Mouse (Mus musculus): ENCODE results near the gene Taldo1. TPM values are rescaled to one million over a fixed set of nuclear protein-coding genes. Genes with fewer than 3 reads are reported as not detected.

Gene Taldo1
- total RNA-seq, 2 experiments from 2014 or later = 101 to 109 TPM

Other genes starting within 250 kb of the Taldo1 start
- gene Rnh1, start 219.3 kb upstream of the Taldo1 start, total RNA-seq (2021) = 10 to 100 TPM; 48.4 to 50.3 TPM
- gene Hras, start 198.2 kb upstream of the Taldo1 start, total RNA-seq (2021) = 100 to 1,000 TPM; 193 to 209 TPM
- gene Lrrc56, start 198.0 kb upstream of the Taldo1 start, total RNA-seq (2021) = 1 to 10 TPM; 2.2 to 2.4 TPM
- not detected for gene Lmntd2, start 178.1 kb upstream of the Taldo1 start, total RNA-seq (2021)
- 1 to 10 TPM in 1 of 2 experiments, under 1 TPM in 1; 0.62 to 1.2 TPM for gene Rassf7, start 176.3 kb upstream of the Taldo1 start, total RNA-seq (2021)
- 10 to 100 TPM; 23.2 to 24.4 TPM for gene Phrf1, start 163.4 kb upstream of the Taldo1 start, total RNA-seq (2021)
- 1 to 10 TPM in 1 of 2 experiments, under 1 TPM in 1; 0.82 to 1.1 TPM for gene Irf7, start 125.7 kb upstream of the Taldo1 start, total RNA-seq (2021)
- under 1 TPM; 0.44 to 0.59 TPM for gene Cdhr5, start 115.4 kb upstream of the Taldo1 start, total RNA-seq (2021)
- 1 to 10 TPM in 1 of 2 experiments, under 1 TPM in 1; 0.92 to 1.0 TPM for gene Sct, start 113.1 kb upstream of the Taldo1 start, total RNA-seq (2021)
- gene Drd4, start 100.2 kb upstream of the Taldo1 start, total RNA-seq (2021) = under 1 TPM; 0.31 to 0.33 TPM
- gene Deaf1, start 64.5 kb upstream of the Taldo1 start, total RNA-seq (2021) = 10 to 100 TPM; 15.5 to 18.9 TPM
- gene Tmem80, start 64.5 kb upstream of the Taldo1 start, total RNA-seq (2021) = 10 to 100 TPM in 1 of 2 experiments, 1 to 10 TPM in 1; 9.1 to 11.1 TPM
- 1 to 10 TPM; 1.8 to 3.3 TPM for gene Eps8l2, start 53.3 kb upstream of the Taldo1 start, total RNA-seq (2021)
- gene Gatd1, start 21.9 kb downstream of the Taldo1 start, total RNA-seq (2021) = 1 to 10 TPM; 6.2 to 9.6 TPM
- under 1 TPM; 0.47 to 0.82 TPM for gene Cend1, start 37.3 kb downstream of the Taldo1 start, total RNA-seq (2021)
- 10 to 100 TPM; 14.8 to 32.4 TPM for gene Slc25a22, start 45.7 kb downstream of the Taldo1 start, total RNA-seq (2021)
- gene Pidd1, start 51.8 kb downstream of the Taldo1 start, total RNA-seq (2021) = under 1 TPM; 0.55 to 0.75 TPM
- 100 to 1,000 TPM; 730 to 819 TPM for gene Rplp2, start 55.2 kb downstream of the Taldo1 start, total RNA-seq (2021)
- gene Pnpla2, start 63.0 kb downstream of the Taldo1 start, total RNA-seq (2021) = 100 to 1,000 TPM; 188 to 332 TPM
- 10 to 100 TPM in 1 of 2 experiments, 1 to 10 TPM in 1; 6.5 to 14.3 TPM for gene Cracr2b, start 68.9 kb downstream of the Taldo1 start, total RNA-seq (2021)
- 10 to 100 TPM; 79.8 to 82.0 TPM for gene Cd151, start 75.2 kb downstream of the Taldo1 start, total RNA-seq (2021)
- gene Polr2l, start 82.9 kb downstream of the Taldo1 start, total RNA-seq (2021) = 10 to 100 TPM; 47.7 to 49.8 TPM
- gene Tspan4, start 83.0 kb downstream of the Taldo1 start, total RNA-seq (2021) = 10 to 100 TPM; 15.3 TPM
- gene Chid1, start 147.7 kb downstream of the Taldo1 start, total RNA-seq (2021) = 10 to 100 TPM; 19.5 to 23.0 TPM
- 10 to 100 TPM; 37.2 to 41.6 TPM for gene Ap2a2, start 170.0 kb downstream of the Taldo1 start, total RNA-seq (2021)